Mouse (Mus musculus): Measurements from ENCODE around the gene Hal.

The Hal gene

GRCm38 (mm10) chr10:93567841-93568566 is 79.4 kb downstream of the Hal start:
- no peak for DNase-seq

DNA sequence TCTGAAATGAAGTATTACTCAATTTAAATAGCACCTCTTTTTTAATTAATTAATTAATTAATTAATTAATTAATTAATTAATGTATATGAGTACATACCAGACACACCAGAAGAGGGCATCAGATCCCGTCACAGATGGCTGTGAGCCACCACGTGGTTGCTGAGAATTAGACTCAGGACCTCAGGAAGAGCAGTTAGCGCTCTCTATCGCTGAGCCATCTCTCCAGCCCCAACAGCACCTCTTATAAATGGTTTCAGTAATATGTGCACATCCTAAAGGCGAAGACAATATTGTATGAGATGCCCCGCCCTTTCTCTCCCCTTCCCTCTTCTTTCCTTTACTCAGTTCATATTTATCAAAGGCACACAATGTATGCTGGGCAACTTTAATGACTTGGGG is 80.1 kb downstream of the Hal start:
- DNase-seq = no peak
